Mouse (Mus musculus): ENCODE results near the gene Bmper.

DNA sequence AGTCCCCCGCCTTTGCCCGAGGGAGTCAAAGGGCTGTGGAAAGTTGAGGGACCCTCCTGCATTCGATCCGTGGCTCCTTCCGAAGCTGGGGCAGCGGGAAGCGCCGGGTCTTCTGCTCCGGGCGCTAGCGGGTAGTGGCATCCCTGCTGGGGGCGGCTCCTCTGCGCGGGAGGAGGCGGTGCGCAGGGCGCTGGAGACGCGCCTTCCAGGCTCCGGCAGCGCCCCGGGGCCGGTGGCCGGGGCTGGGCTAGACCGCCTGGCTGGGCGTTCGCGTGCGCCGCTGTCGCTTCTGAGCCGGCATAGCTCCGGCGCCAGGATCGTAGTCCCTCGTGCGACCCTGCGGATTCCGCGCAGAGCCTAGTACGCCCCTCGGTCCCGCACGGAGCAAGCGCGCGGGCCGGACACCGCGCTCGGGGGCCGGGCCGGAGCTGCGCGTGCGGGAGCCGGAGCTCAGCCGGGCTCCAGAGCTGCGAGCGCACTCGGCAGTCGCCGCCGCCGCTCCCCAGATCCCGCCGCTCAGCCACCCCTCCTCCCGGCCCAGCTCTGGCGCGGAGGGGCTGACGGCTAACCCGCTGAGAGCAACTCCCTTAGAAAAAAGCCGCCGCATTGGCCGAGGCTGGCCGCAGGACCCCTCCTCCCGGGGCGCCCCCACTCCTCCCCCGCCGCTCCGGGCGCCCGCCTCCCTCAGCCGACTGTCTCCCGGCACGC lies at the start of gene Bmper:
- no peak for TF ChIP-seq POLR2A (IDR thresholded peaks at IDR 0.05; ENCODE audit: extremely low read depth, insufficient read depth, low read length)
- TF ChIP-seq CTCF (IDR thresholded peaks at IDR 0.05; ENCODE audit: low read depth, low read length) = no peak

All from liver, adult 2 months (tissue).